Mouse (Mus musculus): ENCODE results near the gene Gnai3.
A peak's percentile ranks its signal among the peaks of the same experiment; 100 is the strongest.

The Gnai3 gene

DNA sequence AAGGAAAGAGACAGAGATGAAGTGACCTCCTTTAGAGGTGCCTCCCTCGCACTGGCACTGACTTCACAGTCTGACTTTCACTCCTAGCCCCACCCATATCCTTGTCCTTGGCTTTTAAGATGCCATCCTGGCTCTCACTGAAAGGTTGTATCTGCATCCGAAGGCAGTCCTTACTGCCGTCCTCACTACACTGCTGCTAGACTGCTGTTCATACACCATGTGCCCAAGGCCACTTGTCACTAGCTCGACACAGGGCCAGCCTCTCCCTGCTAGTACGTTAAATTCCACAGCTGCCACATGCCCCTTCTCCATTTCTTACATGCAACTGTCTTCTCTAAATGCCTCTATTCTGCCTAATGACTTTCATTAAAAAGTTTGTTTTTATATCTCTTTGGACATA is 34.6 kb downstream of the Gnai3 start:
- no peak for DNase-seq (ENCODE audit: low read depth)

DNA sequence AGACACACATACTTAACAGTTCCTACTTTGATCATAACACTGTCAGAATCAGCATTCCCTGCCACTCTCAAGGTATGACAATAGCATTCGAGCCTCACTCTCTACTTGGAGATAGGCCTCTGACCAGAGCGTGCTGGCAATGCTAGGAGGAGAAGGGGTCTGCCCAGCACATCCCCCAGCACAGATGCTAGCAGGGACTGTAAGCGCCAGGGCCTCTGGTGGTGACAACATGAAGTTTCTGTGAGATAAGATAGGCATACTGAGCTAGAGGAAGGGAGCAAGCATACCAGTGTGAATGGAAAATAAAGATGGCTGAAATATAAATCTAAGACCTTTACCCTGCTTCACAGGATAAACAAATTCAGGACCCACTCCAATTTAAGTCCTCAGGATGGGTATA is 40.7 kb downstream of the Gnai3 start:
- DNase-seq (ENCODE audit: low read depth): no peak

GRCm38 (mm10) chr3:108102075-108102474 is 43.9 kb downstream of the Gnai3 start:
- no peak for DNase-seq (ENCODE audit: low read depth)

DNA sequence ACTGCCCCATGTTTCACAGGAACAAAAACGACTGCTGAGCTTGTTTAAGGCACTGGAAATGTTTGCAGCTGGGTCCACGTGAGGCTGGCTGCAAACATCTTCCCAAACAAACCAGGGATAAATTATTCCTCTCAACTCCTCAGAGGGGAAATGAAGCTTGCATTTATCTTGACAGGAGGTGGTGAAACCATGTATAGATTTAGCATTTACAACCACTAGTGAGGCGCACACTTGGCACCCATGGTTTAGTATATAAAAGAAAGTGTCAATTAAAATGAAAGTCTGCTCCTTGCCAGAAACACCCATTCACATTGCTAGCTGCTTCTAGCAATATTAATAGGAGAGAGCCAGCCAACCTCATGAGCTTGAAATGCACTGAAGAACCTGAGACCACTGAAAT is 44.4 kb downstream of the Gnai3 start:
- DNase-seq (ENCODE audit: low read depth): no peak

GRCm38 (mm10) chr3:108098316-108098715 is 47.6 kb downstream of the Gnai3 start:
- no peak for DNase-seq (ENCODE audit: low read depth)

- DNase-seq (ENCODE audit: low read depth): no peak
These were observed 48.3 kb downstream of the Gnai3 start for GRCm38 (mm10) chr3:108097656-108098055.

GRCm38 (mm10) chr3:108096726-108097125 is 49.2 kb downstream of the Gnai3 start:
- DNase-seq (ENCODE audit: low read depth): no peak

DNA sequence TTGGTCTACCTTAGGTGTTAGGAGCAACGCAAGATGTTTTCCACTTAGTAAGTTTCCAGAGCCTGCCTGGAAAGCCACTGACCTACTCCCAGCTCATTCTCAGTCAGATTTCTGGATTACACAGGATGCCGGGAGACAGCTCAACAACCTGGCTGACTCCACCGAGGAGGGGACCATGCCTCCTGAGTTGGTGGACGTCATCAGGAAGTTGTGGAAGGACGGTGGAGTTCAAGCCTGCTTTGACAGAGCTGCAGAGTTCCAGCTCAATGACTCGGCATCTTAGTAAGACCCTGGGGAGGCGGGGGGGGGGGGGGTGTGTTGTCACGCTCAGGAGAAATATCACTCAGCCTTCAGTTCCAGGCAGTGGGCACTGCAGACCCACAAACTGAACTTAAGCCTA is 49.7 kb downstream of the Gnai3 start:
- DNase-seq (ENCODE audit: low read depth): peak; percentile 50

DNA sequence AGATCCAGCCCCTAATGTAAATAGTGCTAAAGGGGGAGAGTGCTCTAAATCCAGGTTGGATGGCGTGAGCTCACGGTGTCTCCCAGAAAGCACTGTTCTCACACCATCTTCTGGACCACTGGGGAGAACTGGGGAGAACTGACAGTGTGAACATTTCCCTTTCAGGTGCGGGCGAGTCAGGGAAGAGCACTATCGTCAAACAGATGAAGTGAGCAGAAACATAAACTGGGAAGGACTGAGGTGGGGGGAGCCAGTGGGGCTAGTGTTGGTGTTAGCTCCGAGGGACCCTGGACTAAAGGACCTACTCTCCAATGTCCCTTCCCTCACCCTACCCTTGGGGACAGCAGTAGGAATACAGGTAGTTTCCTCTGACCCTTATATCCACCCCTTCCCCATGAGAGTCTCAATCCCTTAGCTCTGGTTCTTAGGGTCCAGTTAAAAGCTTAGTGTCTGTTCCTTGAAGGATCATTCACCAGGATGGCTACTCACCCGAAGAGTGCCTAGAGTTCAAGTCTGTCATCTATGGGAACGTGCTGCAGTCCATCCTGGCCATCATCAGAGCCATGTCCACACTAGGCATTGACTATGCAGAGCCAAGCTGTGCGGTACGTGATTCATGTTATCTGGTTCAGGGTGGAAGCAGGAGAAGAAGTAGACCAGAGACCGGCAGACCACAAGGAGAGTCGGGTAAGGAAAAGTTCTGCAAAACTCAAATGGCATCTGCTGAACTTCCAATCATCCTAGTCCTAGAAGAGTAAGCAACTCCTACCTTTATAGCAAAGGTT is 50.8 kb downstream of the Gnai3 start:
- DNase-seq (ENCODE audit: low read depth): no peak

DNA sequence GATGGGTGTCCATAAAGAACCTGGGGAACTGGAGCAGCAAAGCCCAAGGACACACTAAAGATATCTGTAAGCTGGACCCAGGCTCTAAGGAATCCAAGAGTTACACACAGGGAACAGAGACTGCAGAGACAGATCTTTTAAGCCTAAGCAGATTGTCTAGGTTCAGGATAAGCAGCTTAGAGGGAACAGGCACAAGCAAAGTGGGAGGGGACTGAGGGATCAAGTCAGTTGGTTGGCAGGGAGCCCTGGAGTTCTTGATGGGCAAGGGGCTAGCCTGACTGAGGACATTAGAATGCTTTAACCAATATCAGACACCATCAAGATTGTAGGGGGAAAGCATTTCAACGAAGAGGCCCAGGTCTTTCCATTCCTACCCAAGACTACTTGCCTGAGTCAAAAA is 51.8 kb downstream of the Gnai3 start:
- DNase-seq (ENCODE audit: low read depth): no peak

DNA sequence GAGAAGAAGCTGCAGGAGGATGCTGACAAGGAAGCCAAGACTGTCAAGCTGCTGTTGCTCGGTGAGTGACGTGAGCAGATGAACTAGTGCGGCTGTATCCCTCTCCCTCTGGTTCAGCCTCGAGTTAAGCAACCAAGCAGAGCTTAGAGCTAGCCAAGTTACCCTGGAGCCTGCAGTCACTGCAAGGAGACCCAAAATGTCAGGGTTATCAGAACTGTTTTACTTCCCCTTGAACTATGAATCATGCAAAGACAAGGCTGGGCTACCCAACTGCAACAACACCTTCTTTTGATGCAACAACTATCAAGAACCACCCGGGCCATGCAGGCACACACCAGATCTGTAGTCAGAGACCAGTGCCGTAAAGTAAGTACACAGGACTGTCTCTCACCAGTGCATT is 52.6 kb downstream of the Gnai3 start:
- DNase-seq (ENCODE audit: low read depth): peak; percentile 64

DNA sequence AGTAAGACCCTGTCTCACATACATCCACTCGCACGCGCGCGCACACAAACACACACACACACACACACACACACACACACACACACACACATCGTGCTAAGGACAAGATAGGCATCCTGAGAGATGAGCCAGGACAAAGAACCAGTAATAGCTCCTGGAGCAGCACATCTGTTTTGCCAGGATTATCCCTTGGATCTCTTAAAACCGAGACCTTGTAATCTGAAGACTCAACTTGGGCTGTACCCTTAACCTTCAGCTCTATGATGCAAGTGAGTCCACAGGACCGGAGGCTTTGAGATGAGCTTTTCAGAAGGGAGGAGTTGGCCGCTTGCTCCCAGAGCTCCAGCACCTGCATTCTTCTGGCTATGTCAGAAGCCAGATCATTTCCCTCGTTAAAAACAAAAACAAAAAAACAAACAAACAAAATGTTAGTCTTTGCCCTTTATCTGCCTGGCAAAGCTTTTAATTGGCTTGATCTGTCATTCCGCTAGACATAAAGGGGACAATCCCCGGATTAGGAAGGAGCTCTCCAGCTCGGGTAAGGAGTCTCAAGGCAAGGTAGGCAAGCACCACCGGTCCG is 53.3 kb downstream of the Gnai3 start, which contains the start of gene Gnat2:
Gene Gnat2, plus strand, starts transcription at position 254 of the 580 bp plus-strand sequence.
- no peak for DNase-seq (ENCODE audit: low read depth)

GRCm38 (mm10) chr3:108092030-108092429 is 53.9 kb downstream of the Gnai3 start:
- DNase-seq (ENCODE audit: low read depth): no peak

- DNase-seq (ENCODE audit: low read depth): no peak
These were observed 55.4 kb downstream of the Gnai3 start for GRCm38 (mm10) chr3:108090561-108090960.

- no peak for DNase-seq (ENCODE audit: low read depth)
These were observed 56.0 kb downstream of the Gnai3 start for GRCm38 (mm10) chr3:108089916-108090315.

DNA sequence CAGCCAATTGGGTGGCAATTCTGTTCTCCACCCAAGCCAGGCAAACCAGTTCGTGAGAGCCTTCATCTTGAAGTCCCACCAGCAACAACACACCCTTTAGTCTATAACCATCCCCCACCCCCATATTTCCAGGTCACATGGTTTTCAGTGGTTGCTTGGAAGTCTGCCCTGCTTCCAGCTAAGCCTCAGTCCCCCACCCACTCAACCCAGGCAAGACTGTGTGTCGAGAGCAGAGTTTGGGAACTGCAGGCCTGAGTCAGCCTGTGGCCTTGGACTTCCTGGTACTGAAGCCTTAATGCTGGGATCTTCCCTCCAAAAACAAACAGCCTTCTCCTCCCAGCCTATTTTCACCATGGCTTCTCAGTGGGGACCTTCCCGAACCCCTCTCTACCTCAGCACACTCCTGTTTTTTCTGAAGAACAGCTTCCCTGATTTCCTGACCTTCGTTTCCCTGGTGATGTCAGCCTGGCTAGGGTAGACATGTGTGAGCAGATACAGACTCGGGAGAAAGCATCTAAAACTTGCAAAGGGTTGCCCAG is 57.0 kb downstream of the Gnai3 start:
- DNase-seq (ENCODE audit: low read depth): no peak

- no peak for DNase-seq (ENCODE audit: low read depth)
These were observed 58.6 kb downstream of the Gnai3 start for GRCm38 (mm10) chr3:108087329-108087728.

DNA sequence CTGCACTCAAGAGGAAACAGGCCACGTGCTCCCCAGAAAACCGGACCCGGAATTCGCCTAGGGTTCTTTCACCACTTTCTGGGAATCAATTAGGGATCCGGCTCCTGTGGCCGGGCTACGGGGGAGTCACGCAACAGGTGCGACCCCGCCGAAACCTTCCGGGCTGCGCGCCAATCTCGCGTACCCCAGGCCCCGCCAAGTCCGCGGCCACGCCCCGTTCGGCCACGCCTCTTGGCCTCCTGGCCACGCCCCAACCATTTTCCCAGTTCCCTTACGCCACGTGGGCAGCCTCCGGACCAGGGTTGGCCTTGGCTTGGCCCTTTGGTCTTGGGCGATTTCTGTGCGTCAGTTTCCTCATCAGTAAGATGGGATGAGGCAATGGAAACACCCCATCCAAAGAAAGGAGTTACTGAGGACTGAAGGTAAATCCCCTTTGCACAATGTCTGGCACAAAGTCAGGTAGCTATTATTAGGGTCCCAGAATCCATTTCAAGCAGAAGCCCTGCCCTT is 59.4 kb downstream of the Gnai3 start, which contains the start of gene Ampd2:
Gene Ampd2, minus strand, starts transcription at position 182 of the 510 bp plus-strand sequence.
- peak; percentile 90 for DNase-seq (ENCODE audit: low read depth)

DNA sequence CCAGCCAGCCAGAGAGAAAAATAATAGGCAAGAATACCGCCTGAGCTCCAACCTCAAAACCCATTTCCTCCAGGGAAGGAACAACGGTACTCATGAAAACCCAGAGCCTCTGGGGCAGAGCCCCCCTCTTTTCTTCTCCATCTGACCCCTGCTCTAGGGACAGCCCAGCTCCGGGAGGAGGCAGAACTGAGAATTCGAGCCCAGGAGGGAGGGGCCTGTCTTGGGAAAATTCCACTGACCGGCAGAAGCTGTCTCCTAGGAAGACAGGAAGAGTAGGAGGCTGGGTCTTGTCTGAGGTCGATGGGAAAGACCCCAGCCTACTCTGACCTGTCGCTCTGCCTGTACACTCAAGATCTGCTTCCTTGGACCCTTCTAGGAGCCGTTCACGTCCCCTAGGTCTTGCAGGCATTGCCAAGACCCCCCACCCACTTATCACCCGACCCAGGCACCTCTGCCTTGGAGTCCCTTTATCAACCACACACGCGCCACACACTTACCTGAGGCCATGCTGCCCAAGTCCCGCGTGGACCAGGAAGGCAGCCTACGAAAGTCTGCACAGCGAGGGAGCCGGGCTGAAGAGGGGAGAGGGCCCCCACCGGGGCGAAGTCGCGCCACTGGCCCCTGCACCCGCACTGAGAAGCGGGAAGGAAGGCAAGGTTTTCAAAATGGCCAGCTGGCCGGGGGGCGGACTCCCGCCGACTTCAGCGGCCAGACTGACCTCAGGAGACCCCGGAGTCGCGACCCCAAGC is 60.1 kb downstream of the Gnai3 start:
- DNase-seq (ENCODE audit: low read depth): peak; percentile 80

DNA sequence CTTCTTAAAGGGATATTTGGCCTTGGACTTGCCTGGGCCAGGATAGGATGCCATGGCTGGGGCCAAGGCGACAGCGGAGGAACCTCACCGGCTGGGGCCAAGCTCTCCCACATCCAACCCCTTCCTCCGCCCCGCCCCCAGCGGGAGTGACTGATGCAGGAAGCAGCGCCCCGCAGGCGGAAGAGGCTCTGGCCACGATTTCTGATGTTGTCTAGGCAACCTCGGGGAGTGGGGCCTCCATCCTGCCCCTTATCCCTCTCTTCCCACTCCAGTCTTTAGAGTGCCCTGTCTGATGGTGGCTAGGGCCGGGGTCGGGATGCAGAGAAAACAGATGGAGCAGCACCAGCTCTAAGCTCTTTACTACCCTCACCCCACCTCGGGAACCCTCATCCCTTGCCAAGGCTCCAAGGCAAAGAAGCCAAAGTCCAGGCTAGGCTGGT is 60.6 kb downstream of the Gnai3 start:
- peak; percentile 92 for DNase-seq (ENCODE audit: low read depth)

DNA sequence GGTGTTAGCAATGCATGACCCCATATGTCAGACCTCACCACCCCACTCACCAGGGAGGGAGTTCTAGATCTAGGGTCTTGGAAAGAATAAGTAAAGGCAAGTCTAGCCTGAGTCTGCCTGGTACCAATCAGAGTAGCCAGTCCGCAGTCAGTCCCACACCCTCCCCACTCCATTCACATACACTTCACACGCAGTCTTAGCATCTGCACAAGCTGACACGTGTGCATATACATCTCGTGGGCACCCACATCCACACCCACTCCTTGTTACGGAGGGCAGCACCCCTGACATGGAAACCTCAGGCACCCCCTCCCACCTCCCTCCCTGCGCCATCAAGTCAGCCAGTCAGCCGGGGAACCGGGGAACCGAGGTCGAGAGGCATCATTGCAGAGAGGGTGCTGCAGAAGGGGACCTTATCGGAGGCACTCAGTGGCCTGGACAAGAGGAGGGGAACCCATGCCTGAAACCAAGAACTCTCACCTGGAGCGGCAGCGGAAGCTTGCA is 61.1 kb downstream of the Gnai3 start:
- DNase-seq (ENCODE audit: low read depth): no peak

- no peak for DNase-seq (ENCODE audit: low read depth)
These were observed 62.0 kb downstream of the Gnai3 start for GRCm38 (mm10) chr3:108083904-108084407.

All from 416B (cell line).